ENCODE assay signal across 8 mouse cellular contexts in the genomic region with DNA sequence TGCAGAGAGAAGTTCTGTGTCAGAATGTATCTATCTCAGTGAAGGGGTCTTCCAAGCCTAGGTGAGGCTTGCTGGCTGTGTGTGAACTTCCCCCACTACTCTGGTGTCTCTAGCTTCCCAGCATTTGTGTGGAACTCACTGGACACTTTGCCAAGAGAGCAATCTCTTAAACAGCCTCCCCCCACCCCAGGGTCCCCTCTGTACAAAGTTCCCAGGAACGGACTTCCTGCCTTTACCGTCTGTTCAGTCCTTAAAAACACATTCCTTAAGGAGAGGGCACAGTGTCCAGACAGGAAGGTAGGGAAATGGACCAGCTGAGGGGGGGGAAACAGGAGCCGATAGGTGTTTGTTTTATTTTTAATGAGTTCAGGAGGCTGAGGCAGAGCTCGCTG. TPM values are rescaled to one million over a fixed set of nuclear protein-coding genes. Genes with fewer than 3 reads are reported as not detected.
DNase-seq lines count a peak whose midpoint lies in the region; ATAC-seq and TF ChIP-seq lines count a peak whose summit lies in the region.

No protein-coding gene starts in this region.

- intact Hi-C loops in gastrocnemius, adult 2 months (cut with DNase I), result no loop called here
- intact Hi-C loops in left cerebral cortex, adult 2 months (cut with DNase I), result no loop called here
- intact Hi-C loops in left cerebral cortex, postnatal 14 days (cut with DNase I), result no loop called here

- H3K4me3 ChIP-seq in gastrocnemius, adult 2 months, result peak overlapping the region; percentile 8
- H3K4me3 ChIP-seq in left cerebral cortex, adult 2 months, result peak overlapping the region; percentile 95
- no peak overlapping the region for H3K4me3 ChIP-seq in embryonic facial prominence, embryonic 15.5 days (replicated peaks)
- H3K4me3 ChIP-seq in midbrain, embryonic 14.5 days (replicated peaks; ENCODE audit: low read depth, low read length), result no peak overlapping the region
- H3K4me3 ChIP-seq in forebrain, embryonic 11.5 days (ENCODE audit: low read depth, low read length), result no peak overlapping the region

- no peak overlapping the region for H3K9ac ChIP-seq in embryonic facial prominence, embryonic 15.5 days
- 0 out of 2 replicates have a peak overlapping the region, but pooled peaks have one; percentile 6 for H3K9ac ChIP-seq in midbrain, embryonic 14.5 days (replicated peaks; ENCODE audit: low read length)
- H3K9ac ChIP-seq in forebrain, embryonic 11.5 days (ENCODE audit: low read length), result no peak overlapping the region

- TF ChIP-seq CTCF in gastrocnemius, adult 2 months (IDR thresholded peaks at IDR 0.05), result no peak
- no peak for TF ChIP-seq CTCF in left cerebral cortex, adult 2 months (IDR thresholded peaks at IDR 0.05)

- peaks cover 13% of the 10 kb centered on the region for H3K27me3 ChIP-seq in embryonic facial prominence, embryonic 15.5 days
- no peaks in the 10 kb centered on the region for H3K27me3 ChIP-seq in midbrain, embryonic 14.5 days (ENCODE audit: control insufficient read depth, insufficient read depth, low read length)
- H3K27me3 ChIP-seq in forebrain, embryonic 11.5 days (ENCODE audit: control insufficient read depth, insufficient read depth, low read length), result peaks cover 18% of the 10 kb centered on the region

- peaks cover 28% of the 10 kb centered on the region for H3K4me1 ChIP-seq in embryonic facial prominence, embryonic 15.5 days
- H3K4me1 ChIP-seq in midbrain, embryonic 14.5 days (ENCODE audit: control insufficient read depth, insufficient read depth, low read length), result peaks cover 22% of the 10 kb centered on the region
- H3K4me1 ChIP-seq in forebrain, embryonic 11.5 days (replicated peaks; ENCODE audit: control insufficient read depth, insufficient read depth, low read length), result peaks cover 8% of the 10 kb centered on the region; the same call in 1 of the 2 replicates

- no peak for DNase-seq in gastrocnemius, adult 2 months
- DNase-seq in gastrocnemius, postnatal 25 days, result no peak
- DNase-seq in left cerebral cortex, adult 2 months (ENCODE audit: extremely low spot score in 1 of 2, low spot score in 2 of 2), result no peak
- DNase-seq in left cerebral cortex, adult 8-10 months (ENCODE audit: low spot score in 2 of 2), result no peak
- no peak for DNase-seq in midbrain, embryonic 14.5 days
- DNase-seq in left cerebral cortex, postnatal 14 days (ENCODE audit: low spot score in 2 of 2), result no peak
- no peak for DNase-seq in forebrain, embryonic 11.5 days (ENCODE audit: low spot score)

- H3K36me3 ChIP-seq in embryonic facial prominence, embryonic 15.5 days, result no peaks in the 10 kb centered on the region
- 0 out of 2 replicates have a peak, but pooled peaks cover 4% of the 10 kb centered on the region for H3K36me3 ChIP-seq in midbrain, embryonic 14.5 days (ENCODE audit: control insufficient read depth, insufficient read depth, low read length)
- H3K36me3 ChIP-seq in forebrain, embryonic 11.5 days (ENCODE audit: control insufficient read depth, insufficient read depth, low read length), result no peaks in the 10 kb centered on the region

- peak overlapping the region; percentile 70 for H3K27ac ChIP-seq in gastrocnemius, adult 2 months
- H3K27ac ChIP-seq in left cerebral cortex, adult 2 months, result no peak overlapping the region; the same call in 1 of the 2 replicates
- no peak overlapping the region for H3K27ac ChIP-seq in embryonic facial prominence, embryonic 15.5 days (replicated peaks)
- 0 out of 2 replicates have a peak overlapping the region, but pooled peaks have one; percentile 20 for H3K27ac ChIP-seq in midbrain, embryonic 14.5 days (replicated peaks; ENCODE audit: low read depth, low read length)
- H3K27ac ChIP-seq in forebrain, embryonic 11.5 days (ENCODE audit: low read depth, low read length), result no peak overlapping the region; the same call in 1 of the 2 replicates

- 49% methylated on average over 4 of the region's 4 CpGs for WGBS in embryonic facial prominence, embryonic 15.5 days
- WGBS in midbrain, embryonic 14.5 days, result 74% methylated on average over 4 of the region's 4 CpGs
- WGBS in forebrain, embryonic 11.5 days, result 65% methylated on average over 4 of the region's 4 CpGs

- H3K9me3 ChIP-seq in embryonic facial prominence, embryonic 15.5 days (replicated peaks), result no peaks in the 10 kb centered on the region
- H3K9me3 ChIP-seq in midbrain, embryonic 14.5 days (ENCODE audit: control insufficient read depth, low read length), result no peaks in the 10 kb centered on the region
- H3K9me3 ChIP-seq in forebrain, embryonic 11.5 days (ENCODE audit: control insufficient read depth, low read length), result no peaks in the 10 kb centered on the region

- H3K4me2 ChIP-seq in embryonic facial prominence, embryonic 15.5 days (replicated peaks), result peak overlapping the region; percentile 9; the same call in 1 of the 2 replicates
- H3K4me2 ChIP-seq in midbrain, embryonic 14.5 days (ENCODE audit: low read length), result peak overlapping the region; percentile 62; the same call in 1 of the 2 replicates
- no peak overlapping the region for H3K4me2 ChIP-seq in forebrain, embryonic 11.5 days (ENCODE audit: low read depth, low read length, severe bottlenecking)

- ATAC-seq in embryonic facial prominence, embryonic 15.5 days (ENCODE audit: insufficient number of reproducible peaks, low FRiP score, low TSS enrichment, low read depth), result no peak
- ATAC-seq in midbrain, embryonic 14.5 days (ENCODE audit: low FRiP score, low TSS enrichment), result no peak
- ATAC-seq in forebrain, embryonic 11.5 days (replicated peaks; ENCODE audit: low FRiP score), result no peak

RNA-seq across cellular contexts. Expression of a gene that starts 2.7 kb away (rescaled TPM):
- 1 to 10 TPM in 1 of 2 experiments, under 1 TPM in 1; 0.89 to 2.5 TPM for total RNA-seq in gastrocnemius, adult 2 months (2021)
- total RNA-seq in gastrocnemius, postnatal 25 days (2021), result 1 to 10 TPM; 1.8 to 2.9 TPM
- total RNA-seq in left cerebral cortex, adult 2 months (2021), result 10 to 100 TPM; 76.5 to 77.6 TPM
- 10 to 100 TPM; 83.1 to 94.3 (median 83.4) TPM for total RNA-seq in left cerebral cortex, adult 8-10 months (2022)
- 14.4 and 15.8 TPM in 2 replicates for polyA plus RNA-seq in embryonic facial prominence, embryonic 15.5 days (2015; fragmentation: Nextera tagmentation; extraction: Ambion mirVana)
- 23.1 and 24.7 TPM in 2 replicates for polyA plus RNA-seq in midbrain, embryonic 14.5 days (2014; fragmentation: Nextera tagmentation; extraction: Ambion mirVana)
- 10 to 100 TPM; 41.6 to 52.7 TPM for total RNA-seq in left cerebral cortex, postnatal 14 days (2021)
- 10.1 and 11.8 TPM in 2 replicates for polyA plus RNA-seq in forebrain, embryonic 11.5 days (2014; fragmentation: Nextera tagmentation; extraction: Ambion mirVana)

Comparison
In these comparisons a context has a peak if more than half of its experiments do, and no peak if none do; other contexts are left out.
1. H3K27ac ChIP-seq: peak in gastrocnemius, adult 2 months (single experiment) and midbrain, embryonic 14.5 days (single experiment); none in left cerebral cortex, adult 2 months (single experiment), embryonic facial prominence, embryonic 15.5 days (single experiment) and forebrain, embryonic 11.5 days (single experiment).
2. H3K4me3 ChIP-seq: peak in gastrocnemius, adult 2 months (single experiment) and left cerebral cortex, adult 2 months (single experiment); none in embryonic facial prominence, embryonic 15.5 days (single experiment), midbrain, embryonic 14.5 days (single experiment) and forebrain, embryonic 11.5 days (single experiment).
3. RNA of a gene that starts 2.7 kb away (total RNA-seq): 83.1 to 94.3 TPM in left cerebral cortex, adult 8-10 months, 76.5 to 77.6 TPM in left cerebral cortex, adult 2 months and 41.6 to 52.7 TPM in left cerebral cortex, postnatal 14 days; 1.8 to 2.9 TPM in gastrocnemius, postnatal 25 days and 0.89 to 2.5 TPM in gastrocnemius, adult 2 months; every median in the first group is over 10 times any median in the second.